27 mouse cellular contexts compared by ENCODE assay signal in the genomic region with DNA sequence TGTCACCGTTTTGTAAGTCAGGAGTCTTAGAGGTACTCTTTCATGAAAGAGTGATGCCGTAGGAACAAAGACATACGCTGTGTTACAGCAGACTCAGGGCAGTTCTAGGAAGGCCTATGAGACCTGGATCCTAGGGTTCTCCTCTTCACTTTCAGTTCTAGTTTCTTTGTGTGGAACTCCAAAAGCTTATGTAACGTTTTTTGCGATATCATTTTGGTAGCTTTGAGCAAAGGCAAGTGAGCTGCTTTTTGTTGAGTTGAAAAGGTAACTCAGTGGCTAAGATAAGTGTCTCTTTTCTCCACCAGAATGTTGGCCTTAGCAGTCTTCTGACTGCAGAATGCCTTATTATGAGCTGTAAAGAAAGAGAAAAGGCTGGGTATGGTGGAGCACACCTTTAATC. TPM values are rescaled to one million over a fixed set of nuclear protein-coding genes. Genes with fewer than 3 reads are reported as not detected.
DNase-seq lines count a peak whose midpoint lies in the region; ATAC-seq and TF ChIP-seq lines count a peak whose summit lies in the region.
"Had no signal": no experiment of that assay in that cellular context is flagged by ENCODE, and none has a peak within 500 bp of the region (broad histone marks: within the 10 kb centered on the region; RNA-seq: fewer than 3 reads in every experiment).

No protein-coding gene starts in this region.

- H3K36me3 ChIP-seq in heart, embryonic 10.5 days: peaks cover 5% of the 10 kb centered on the region; the same call in 1 of the 2 replicates
- no peaks in the 10 kb centered on the region for H3K36me3 ChIP-seq in kidney, embryonic 14.5 days (ENCODE audit: control insufficient read depth, insufficient read depth, low read length)
- H3K36me3 ChIP-seq in testis, adult 2 months (ENCODE audit: control insufficient read depth, insufficient read depth, low read length): no peaks in the 10 kb centered on the region
- H3K36me3 ChIP-seq: heart, embryonic 15.5 days; hindbrain, embryonic 15.5 days; lung, embryonic 15.5 days; midbrain, embryonic 12.5 days had no signal

- no peak overlapping the region for H3K27ac ChIP-seq in heart, embryonic 10.5 days
- no peak overlapping the region for H3K27ac ChIP-seq in kidney, embryonic 14.5 days (ENCODE audit: low read depth, low read length)
- peak overlapping the region; percentile 81 for H3K27ac ChIP-seq in testis, adult 2 months (ENCODE audit: control insufficient read depth, insufficient read depth, low read depth, low read length)
- H3K27ac ChIP-seq: heart, embryonic 15.5 days; hindbrain, embryonic 15.5 days; kidney, postnatal 0 days; lung, embryonic 15.5 days; midbrain, embryonic 12.5 days had no signal

- no peaks in the 10 kb centered on the region for H3K27me3 ChIP-seq in heart, embryonic 10.5 days (ENCODE audit: insufficient read depth, poor library complexity, severe bottlenecking)
- H3K27me3 ChIP-seq in kidney, embryonic 14.5 days (ENCODE audit: control insufficient read depth, insufficient read depth, low read length): no peaks in the 10 kb centered on the region
- H3K27me3 ChIP-seq in testis, adult 2 months (ENCODE audit: control insufficient read depth, insufficient read depth, low read length): no peaks in the 10 kb centered on the region
- H3K27me3 ChIP-seq: heart, embryonic 15.5 days; hindbrain, embryonic 15.5 days; lung, embryonic 15.5 days had no signal

- H3K4me3 ChIP-seq in heart, embryonic 10.5 days: no peak overlapping the region
- no peak overlapping the region for H3K4me3 ChIP-seq in kidney, embryonic 14.5 days (ENCODE audit: low read length)
- peak overlapping the region; percentile 72 for H3K4me3 ChIP-seq in testis, adult 2 months (ENCODE audit: control insufficient read depth, low read depth, low read length)
- H3K4me3 ChIP-seq: heart, adult 2 months; heart, embryonic 15.5 days; hindbrain, embryonic 15.5 days; lung, embryonic 15.5 days; midbrain, embryonic 12.5 days had no signal

- no peak for TF ChIP-seq POLR2A in testis, adult 2 months (IDR thresholded peaks at IDR 0.05; ENCODE audit: control insufficient read depth, low read depth, low read length)

- H3K4me1 ChIP-seq in heart, embryonic 10.5 days: peaks cover 13% of the 10 kb centered on the region
- peaks cover 12% of the 10 kb centered on the region for H3K4me1 ChIP-seq in kidney, embryonic 14.5 days (ENCODE audit: control insufficient read depth, insufficient read depth, low read length)
- peaks cover 4% of the 10 kb centered on the region; the same call in 1 of the 2 replicates for H3K4me1 ChIP-seq in testis, adult 2 months (ENCODE audit: control insufficient read depth, insufficient read depth, low read length)

- 77% methylated on average over 5 of the region's 5 CpGs for WGBS in heart, embryonic 10.5 days
- 88% methylated on average over 5 of the region's 5 CpGs for WGBS in kidney, embryonic 14.5 days

- H3K4me2 ChIP-seq in kidney, embryonic 14.5 days (replicated peaks; ENCODE audit: low read depth, low read length): no peak overlapping the region
- H3K4me2 ChIP-seq: heart, embryonic 15.5 days; hindbrain, embryonic 15.5 days; lung, embryonic 15.5 days had no signal

- TF ChIP-seq CTCF in testis, adult 2 months (IDR thresholded peaks at IDR 0.05; ENCODE audit: control insufficient read depth, insufficient read depth, insufficient replicate concordance, low read depth, low read length): no peak

- DNase-seq in heart, adult 11 months: peak; percentile 74
- DNase-seq in heart, embryonic 10.5 days (ENCODE audit: low spot score): no peak
- no peak for DNase-seq in kidney, postnatal 14 days
- DNase-seq in testis, postnatal 10 days (ENCODE audit: low spot score): no peak
- DNase-seq in ovary, postnatal 10 days (ENCODE audit: low spot score): no peak
- DNase-seq: adrenal gland, postnatal 25 days; cerebellum, adult 2 months; cerebellum, postnatal 14 days; gastrocnemius, postnatal 36 days; heart, adult 2 months; heart, postnatal 36 days; kidney, adult 2 months; layer of hippocampus, adult 9-11 months; liver; right cerebral cortex, postnatal 25 days; thymus, adult 2 months; thymus, postnatal 36 days had no signal

- no peak for ATAC-seq in kidney, embryonic 14.5 days (ENCODE audit: low FRiP score, low TSS enrichment)
- ATAC-seq: CD4-positive, CD25-positive, alpha-beta regulatory T cell, adult 4 months; forebrain, embryonic 14.5 days; inflammation-experienced regulatory T-cells, adult 6 months had no signal

- H3K9me3 ChIP-seq in heart, embryonic 10.5 days: no peaks in the 10 kb centered on the region
- no peaks in the 10 kb centered on the region for H3K9me3 ChIP-seq in kidney, embryonic 14.5 days (ENCODE audit: control insufficient read depth, low read length)
- H3K9me3 ChIP-seq: heart, embryonic 15.5 days; hindbrain, embryonic 15.5 days; lung, embryonic 15.5 days; midbrain, embryonic 12.5 days had no signal

- peak overlapping the region; percentile 9; the same call in 1 of the 2 replicates for H3K9ac ChIP-seq in kidney, embryonic 14.5 days (ENCODE audit: low read depth, low read length)
- H3K9ac ChIP-seq: heart, embryonic 15.5 days; hindbrain, embryonic 15.5 days; lung, embryonic 15.5 days; midbrain, embryonic 12.5 days had no signal

RNA-seq across cellular contexts. Expression of a gene that starts 3.5 kb away (rescaled TPM):
- polyA plus RNA-seq in heart, embryonic 10.5 days (2016; fragmentation: Nextera tagmentation; extraction: Ambion mirVana): 103 TPM in 2 replicates
- polyA plus RNA-seq in kidney, embryonic 14.5 days (2014; fragmentation: Nextera tagmentation; extraction: Ambion mirVana): 71.4 and 112 TPM in 2 replicates
- polyA plus RNA-seq in testis, adult 2 months (2012; rRNA removed): 17.9 and 19.6 TPM in 2 replicates

RNA-seq across cellular contexts. Expression of a gene that starts 32.8 kb away (rescaled TPM):
- polyA plus RNA-seq in heart, embryonic 10.5 days (2016; fragmentation: Nextera tagmentation; extraction: Ambion mirVana): 103 and 119 TPM in 2 replicates
- polyA plus RNA-seq in kidney, embryonic 14.5 days (2014; fragmentation: Nextera tagmentation; extraction: Ambion mirVana): 94.4 and 111 TPM in 2 replicates
- polyA plus RNA-seq in testis, adult 2 months (2012; rRNA removed): 45.4 and 48.5 TPM in 2 replicates
